Mouse (Mus musculus) spleen, postnatal 4 days (tissue): ENCODE measurements at regions not wholly inside any gene's neighbourhood (a gene's known extent, or its start where the extent isn't known, plus 50 kb on each side); places are given as distances from the start of the nearest gene placed in this dataset.

Experiments used
- DNase-seq, 2 experiments: peaks; one replicate each; pipeline ENCODE4 v3.0.0; 2022; ENCODE audit warnings: low spot score in 2 of 2

DNA sequence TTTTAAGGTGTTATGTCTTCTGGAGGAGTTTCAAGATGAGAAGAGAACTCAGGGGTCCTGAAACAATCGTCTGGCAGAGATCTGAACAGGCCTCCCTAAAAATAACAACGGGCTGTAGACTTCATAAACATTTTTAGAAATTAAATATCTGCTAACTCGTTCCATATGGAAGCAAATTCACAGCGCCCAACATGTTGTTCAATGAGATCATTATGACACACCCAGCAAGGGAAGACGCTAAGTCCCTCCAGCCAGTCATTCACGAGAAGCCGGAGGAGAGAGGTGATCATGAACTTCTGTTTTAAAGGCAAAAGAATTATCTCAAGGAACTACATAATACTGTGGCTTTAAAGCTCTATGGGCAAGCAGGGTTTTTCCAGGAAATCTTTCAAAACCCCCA, 334.8 kb downstream of the Efna5 start:
- no peak for DNase-seq

GRCm38 (mm10) chr17:62545330-62545729, 335.8 kb downstream of the Efna5 start:
- no peak for DNase-seq

- DNase-seq: no peak
These were observed 337.8 kb downstream of the Efna5 start for GRCm38 (mm10) chr17:62543056-62543975.

- DNase-seq: no peak
These were observed 351.2 kb downstream of the Efna5 start for GRCm38 (mm10) chr17:62529911-62530310.

GRCm38 (mm10) chr17:62527556-62527955, 353.6 kb downstream of the Efna5 start:
- no peak for DNase-seq

DNA sequence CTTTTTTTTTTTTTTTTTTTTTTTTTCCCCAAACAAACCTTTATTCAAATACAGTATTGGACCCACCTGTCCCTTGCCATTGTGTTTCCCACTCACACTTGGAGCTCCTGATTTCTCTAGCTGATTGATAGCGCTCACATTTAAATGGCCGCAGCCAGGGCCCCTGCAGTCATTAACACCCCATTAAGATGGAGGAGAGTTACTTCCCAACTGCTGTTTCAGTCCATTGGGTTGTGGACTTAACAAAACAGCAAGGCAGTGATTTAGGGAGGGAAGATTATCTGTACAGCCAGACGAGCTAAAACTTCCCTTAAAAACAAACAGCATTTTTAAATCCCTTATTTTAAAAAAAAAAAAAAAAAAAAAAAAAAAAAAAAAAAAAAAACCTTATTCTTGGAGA, 367.5 kb downstream of the Efna5 start:
- no peak for DNase-seq

DNA sequence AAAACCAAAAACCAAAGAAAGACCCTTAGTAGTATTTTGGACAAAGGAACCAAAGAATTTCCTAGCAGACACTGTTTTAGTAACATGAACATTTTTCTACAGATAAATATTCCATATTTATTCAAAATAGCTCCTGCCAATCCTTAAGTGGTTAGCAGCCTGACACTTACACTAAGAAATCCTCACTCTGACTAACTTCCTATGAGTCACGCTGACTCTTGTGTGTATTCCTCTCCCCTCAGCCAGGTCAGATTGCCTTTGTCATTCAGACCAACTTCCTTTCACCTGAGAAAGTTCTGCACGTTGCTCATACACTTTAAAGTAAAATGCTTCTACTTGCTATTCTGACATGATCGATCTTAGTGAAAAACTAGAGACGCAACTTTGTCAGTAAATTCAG, 370.9 kb downstream of the Efna5 start:
- no peak for DNase-seq

DNA sequence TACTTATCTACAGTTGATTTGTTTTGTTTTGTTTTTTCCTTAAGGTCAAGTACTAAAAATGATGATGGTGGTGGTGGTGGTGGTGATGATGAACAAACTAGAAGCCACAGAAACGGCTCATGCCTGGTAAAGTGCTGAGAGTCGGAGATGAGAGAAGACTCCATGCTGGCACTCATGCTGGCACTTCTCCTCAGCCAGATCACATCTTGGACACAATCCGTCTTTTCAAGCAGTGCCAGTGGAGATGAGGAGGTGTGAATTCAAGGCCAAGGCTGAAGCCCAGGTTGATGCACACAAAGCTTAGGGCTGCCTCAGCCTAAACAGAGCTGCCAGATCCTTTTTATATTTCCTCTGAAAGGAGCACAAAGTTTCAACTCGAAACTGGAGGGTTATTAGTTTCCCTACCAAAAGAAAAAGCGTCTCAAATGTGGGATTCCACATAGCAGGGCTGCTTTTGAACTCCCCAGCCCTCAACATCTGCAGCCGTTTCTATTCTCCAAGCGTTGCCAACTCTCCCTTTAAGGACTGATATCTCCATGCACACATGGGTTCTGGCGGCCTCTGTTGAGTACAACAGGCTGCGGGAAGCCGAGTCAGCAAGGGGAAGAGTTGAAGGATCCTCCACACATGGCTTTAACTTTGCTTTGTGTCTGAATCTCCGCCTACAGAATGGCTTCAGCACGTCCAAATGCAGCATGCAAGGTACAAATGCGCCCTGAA, 373.2 kb downstream of the Efna5 start:
- DNase-seq: no peak

- DNase-seq: no peak
These were observed 376.4 kb downstream of the Efna5 start for GRCm38 (mm10) chr17:62504691-62505090.

DNA sequence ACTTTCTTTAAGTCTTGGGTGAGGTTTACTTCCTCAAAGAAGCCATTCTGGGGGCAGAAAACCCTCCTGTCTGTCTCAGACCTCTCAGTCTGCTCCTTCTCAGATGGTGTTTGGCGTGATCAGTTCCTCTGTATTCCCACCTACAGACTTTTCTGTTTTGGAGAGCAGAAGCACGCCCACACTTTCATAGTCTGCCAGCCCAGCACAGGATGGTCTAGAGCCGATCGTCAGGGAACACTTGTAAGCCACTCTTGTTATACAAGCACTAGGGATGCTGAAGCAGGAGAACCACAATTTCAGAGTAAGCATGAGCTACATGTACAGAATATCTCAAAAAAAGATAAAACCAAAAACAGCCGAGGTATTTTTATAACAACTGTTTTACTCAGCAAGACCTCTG, 410.4 kb downstream of the Efna5 start:
- DNase-seq: no peak

GRCm38 (mm10) chr17:62469367-62469766, 411.8 kb downstream of the Efna5 start:
- no peak for DNase-seq

- no peak for DNase-seq
These were observed 412.3 kb downstream of the Efna5 start for GRCm38 (mm10) chr17:62468859-62469258.

GRCm38 (mm10) chr17:62467072-62467471, 414.0 kb downstream of the Efna5 start:
- DNase-seq: no peak

- no peak for DNase-seq
These were observed 416.1 kb downstream of the Efna5 start for GRCm38 (mm10) chr17:62464994-62465393.

DNA sequence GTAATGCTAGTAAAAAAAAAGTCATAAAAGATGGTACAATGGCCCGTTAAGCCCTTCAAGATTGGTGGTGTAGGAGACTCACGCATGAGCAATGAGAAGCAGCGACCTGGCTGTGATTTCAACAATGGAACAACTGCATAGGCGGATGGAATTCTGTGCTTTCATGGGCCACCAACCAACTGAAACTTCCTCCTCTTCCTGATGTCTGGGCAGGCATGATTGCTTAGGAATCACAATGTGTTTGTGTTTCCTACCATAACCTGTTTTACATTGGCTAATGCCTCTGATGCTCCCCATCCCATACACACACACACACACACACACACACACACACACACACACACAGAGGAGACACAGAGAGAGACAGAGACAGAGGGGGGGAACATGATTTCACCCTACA, 416.9 kb downstream of the Efna5 start:
- no peak for DNase-seq

DNA sequence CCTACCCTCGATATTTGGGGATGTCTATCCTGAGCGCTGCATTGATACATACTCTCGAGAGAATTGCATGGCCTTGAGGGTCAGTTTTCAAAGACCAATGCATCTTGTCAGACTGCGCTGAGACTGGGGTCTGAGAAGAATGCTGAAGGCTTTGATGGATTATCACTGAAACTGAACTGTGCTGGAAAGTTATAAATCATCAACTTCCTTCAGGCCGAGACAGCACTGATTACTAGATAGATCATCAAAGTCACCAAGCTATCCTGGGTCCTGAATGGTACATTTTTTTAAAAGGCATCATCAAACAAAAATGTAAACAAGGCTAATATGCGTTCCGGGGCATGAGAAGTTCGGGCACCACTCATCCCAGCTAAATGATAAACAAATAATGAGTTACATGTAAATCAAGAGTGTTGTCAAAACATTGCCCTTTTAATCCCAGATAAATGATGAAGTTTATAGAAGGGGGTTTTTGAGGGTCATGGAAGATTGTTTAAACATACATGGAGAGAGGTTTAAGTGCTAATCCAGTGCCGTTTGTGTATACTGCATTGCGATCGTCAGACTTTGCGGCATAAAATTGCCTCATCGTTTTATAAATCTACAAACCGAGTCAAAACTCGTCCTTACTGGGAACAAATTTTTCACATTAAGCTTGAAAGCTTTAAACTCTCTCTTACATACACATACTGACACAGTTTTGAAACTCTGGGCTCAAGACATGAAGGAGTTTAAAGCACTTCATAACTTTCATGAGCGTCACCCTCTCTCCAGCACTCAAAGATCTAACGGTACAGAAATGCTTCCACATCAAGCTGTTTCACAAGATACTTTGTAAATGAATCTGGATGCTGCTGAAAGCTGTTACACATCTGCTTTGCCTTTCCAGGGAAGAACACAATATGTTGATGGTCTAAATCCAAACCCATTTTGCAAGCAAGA, 419.5 kb downstream of the Efna5 start:
- DNase-seq: no peak

DNA sequence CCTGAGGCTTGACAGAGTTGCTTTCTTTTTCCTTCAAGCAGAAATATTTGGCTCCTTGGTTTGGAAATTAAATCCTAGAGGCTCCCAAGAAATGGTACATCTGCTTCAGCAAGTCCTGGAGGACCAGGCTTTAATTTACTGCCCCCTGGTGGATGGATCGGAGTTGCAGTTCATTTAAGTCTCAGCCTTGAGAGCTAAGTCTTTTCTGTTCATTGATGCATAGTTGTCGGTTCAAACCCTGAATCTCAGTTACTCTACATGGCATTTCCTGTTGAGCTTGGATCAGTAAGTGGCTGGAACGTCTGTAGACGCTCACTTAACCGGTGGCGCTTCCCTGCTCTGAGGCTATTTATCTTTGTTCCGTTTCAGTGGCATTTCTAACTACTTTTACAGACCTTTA, 422.2 kb downstream of the Efna5 start:
- DNase-seq: peak; percentile 26 to 69

DNA sequence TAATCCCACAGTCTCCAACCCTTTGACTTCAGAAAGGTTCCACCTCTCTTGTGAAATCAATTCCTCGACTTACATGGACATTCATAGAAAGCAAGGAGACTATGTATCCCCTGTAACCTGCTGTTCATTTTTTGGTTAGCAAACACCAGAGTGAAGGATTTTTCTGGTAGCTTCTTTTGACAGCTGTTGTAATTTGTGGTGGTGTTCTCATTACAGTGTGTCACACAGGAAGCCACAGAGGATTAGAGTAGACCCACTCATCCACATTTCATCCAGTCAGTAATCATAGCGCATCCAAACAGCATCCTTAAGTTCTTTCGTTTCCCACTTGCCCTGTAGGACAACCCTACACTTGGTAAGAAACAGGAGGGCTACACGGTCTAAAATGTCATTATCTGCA, 443.1 kb downstream of the Efna5 start:
- no peak for DNase-seq

- no peak for DNase-seq
These were observed 445.1 kb downstream of the Efna5 start for GRCm38 (mm10) chr17:62436044-62436443.

DNA sequence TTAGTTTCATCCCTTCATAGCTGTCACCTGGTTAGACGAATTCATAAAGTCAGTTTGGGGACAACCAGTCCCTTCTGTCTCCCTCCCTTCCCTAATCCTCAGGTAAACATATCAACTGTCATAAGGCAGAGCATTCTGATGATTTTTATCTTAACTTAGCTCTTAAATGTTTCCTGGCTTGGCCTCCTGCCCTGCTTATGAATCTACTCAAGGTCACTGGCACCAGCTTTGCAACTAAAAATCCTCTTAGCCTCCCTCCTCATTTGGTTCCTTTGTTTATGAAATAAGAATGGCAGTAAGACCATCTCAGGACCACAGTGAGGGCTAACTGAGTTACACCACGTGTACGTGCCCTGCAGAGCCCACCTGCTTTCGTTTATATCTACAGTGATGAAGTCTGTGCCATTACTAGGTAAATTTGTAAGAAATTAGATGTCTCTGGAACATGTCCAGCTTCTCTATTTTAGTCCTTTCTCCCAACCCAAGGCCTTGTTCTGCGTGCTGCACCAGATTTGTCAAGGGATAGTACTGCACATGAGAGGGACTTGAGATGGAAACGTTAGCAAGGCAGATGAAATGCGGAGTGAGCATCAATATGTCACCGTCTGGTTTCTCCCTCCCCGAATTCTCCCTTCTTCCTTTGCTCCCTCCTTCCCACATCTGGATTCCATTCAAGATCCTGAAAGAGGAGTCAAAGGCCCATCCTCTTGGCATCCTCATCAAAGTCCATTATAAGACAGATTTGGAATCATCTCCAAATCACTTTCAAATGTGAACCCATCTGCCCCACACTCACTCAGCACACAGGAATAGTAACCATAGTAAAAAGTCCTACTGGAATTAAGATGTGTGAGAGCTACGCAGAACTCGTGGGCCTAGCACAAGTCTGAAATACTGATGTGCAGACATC, 457.4 kb downstream of the Efna5 start:
- DNase-seq: no peak

DNA sequence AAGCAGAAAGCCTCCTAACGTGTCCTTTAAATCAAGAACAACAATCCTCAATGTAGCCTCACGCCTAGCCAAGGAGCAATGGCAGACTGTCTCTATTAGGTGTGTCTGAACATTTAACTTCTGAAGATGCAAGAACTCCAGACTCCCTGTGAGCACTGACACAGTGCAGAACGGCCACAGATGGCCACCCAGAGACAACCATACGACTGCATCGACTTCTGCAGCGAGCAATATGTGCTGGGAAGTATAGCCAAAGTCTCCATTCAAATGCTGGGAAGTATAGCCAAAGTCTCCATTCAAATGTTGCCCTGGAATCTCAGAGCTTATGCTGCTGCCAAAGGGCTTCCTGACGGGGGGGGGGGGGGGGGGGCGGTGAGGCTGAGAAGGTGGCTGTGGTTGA, 463.5 kb downstream of the Efna5 start:
- DNase-seq: no peak
